Mouse (Mus musculus): ENCODE results near the gene Fto.

The Fto gene

DNA sequence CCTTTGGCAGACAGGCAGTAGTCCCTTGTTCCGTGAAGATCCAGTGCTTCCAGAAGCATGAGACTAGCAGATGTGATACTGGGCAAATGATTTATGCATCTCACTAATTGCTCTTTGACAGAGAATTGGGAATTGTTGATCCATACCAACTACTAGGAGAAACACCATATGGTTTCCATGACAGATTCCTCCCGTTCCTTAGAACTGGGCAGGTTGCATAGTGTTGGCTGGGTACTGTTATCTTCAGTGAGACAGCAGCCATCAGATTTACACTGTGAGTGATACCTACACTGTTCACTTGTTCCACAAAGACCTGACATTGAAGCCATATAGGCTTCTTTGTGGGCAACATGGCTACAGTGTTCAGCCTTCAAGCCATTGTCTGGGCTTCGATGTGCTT lies 191.0 kb downstream of the Fto start:
- DNase-seq = no peak

DNA sequence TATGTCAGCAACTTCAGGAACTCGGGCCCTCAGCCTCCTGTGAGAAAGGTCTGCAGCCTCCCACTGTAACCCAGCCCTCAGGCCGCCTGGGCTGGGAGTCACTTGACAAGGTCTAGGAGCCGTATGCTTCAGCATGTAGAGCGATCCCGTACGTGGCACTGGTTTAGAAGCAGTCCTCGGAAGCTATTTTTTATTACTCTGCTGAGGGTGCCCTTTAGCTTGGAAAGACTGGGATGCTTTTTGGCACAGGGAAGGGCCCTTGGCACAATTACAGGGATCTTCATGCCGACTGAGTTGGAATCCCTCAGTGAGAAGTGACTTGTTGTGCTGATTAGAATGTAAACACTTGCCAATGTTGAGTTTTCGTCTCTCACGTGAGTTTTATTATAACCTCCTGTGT lies 191.6 kb downstream of the Fto start:
- DNase-seq = no peak

DNA sequence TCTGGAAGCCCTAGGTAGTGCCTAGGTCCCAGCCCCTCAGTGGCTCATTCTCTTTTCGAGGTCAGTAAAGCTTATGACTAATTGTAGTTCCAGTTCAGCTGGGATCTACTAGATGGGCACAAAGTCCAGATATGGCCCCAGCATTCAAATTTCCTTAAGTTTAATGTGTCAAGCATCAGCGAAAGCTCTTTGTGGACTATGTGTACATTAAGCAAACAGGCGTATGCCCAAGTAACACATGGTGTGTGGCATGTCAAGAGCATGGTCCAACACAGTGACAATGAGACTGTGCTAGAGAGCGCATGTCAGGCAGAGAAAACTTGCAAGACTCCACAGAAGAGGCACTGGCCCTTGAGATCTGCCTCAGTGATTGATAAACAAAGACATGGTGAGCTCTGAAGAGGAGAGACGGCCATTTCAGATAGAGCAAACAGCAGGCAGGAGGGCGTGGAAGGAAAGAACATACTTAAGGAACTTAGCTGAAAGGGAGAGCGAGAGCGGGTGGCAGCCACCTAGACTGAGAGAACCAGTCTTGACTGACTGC lies 192.2 kb downstream of the Fto start:
- no peak for DNase-seq

GRCm38 (mm10) chr8:91505997-91506672 lies 192.8 kb downstream of the Fto start:
- DNase-seq = no peak

DNA sequence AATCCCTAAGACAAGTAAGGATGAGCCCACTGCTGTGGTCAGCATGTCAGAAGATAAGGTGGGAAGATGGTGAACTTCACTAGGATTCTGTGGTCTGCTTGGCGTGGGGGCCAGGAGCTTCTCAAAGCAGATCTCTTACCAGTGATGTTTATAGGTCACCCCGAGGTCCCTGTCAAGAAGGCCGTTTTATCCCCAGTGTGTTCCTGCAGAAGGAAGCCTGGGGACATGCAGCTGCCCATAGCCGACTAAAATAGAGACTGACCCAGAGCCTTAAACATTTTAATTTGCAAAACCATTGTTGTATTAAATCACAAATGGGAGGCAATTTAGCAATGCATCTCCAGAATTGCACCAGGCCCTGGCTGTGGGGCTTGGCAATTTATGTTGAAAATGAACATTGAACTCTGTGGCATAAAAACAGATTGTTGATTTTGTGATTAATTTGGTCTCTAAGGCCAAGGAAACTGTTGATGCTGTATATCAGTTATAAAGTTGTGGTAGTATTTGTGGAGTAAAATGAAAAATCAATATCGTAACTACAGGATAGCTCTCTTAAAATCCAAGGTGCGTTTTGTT lies 193.4 kb downstream of the Fto start:
- no peak for DNase-seq

DNA sequence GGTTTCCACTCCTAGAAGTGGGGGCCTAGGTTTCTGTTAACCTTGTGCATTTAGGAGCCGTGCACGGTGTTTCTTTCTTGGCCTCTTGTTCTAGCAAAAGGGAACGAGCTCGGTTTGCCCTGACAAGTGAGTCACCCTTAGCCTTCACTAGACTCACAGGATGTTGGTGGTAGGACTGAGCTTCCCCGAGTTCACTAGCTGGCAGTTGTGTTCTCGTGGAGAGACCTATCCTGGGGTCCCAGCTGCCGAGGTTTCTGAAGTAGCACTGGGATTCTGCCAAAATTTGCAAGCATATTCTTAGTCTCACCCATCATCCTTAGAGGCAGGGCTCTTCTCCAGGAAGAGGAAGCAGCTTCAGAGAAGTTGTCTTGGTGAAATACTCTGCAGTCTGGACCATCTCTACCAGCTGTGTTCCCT lies 194.4 kb downstream of the Fto start:
- DNase-seq = no peak

- DNase-seq = no peak
Measured at GRCm38 (mm10) chr8:91508284-91508683, 195.0 kb downstream of the Fto start.

DNA sequence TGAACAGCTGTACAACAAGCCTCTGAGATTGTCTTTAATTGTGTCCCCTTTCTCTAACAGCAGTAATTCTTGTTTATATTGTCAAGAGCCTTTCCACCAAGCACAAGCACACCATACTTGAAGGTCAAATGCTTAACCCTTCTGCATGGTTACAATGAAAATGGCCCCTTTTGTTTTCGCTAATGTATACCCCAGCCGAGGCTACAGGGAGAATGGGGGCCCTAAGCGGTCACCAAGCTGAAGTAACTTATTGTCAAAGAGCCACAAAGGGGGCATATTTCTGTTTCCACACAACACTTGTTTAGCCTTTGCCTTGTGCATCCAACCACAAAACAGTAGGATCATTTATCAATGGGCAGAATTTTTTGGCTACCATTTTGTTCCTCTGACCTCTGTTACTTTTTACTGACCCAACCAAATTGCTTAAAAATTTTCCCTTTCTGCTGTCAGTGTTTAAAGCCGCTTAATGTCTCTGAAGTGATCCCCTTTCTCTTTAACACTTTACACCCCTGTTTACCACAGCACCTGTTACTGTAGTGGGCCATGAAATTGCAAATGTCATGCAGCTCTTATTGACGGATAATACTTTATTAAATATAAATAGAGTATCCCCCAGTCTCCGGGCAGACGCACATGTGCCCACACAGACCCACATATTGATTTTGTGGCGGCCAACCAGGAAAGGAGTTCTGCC lies 196.0 kb downstream of the Fto start:
- DNase-seq = no peak

GRCm38 (mm10) chr8:91509900-91510260 lies 196.6 kb downstream of the Fto start:
- DNase-seq = no peak

- no peak for DNase-seq
Measured at GRCm38 (mm10) chr8:91510716-91511115, 197.4 kb downstream of the Fto start.

DNA sequence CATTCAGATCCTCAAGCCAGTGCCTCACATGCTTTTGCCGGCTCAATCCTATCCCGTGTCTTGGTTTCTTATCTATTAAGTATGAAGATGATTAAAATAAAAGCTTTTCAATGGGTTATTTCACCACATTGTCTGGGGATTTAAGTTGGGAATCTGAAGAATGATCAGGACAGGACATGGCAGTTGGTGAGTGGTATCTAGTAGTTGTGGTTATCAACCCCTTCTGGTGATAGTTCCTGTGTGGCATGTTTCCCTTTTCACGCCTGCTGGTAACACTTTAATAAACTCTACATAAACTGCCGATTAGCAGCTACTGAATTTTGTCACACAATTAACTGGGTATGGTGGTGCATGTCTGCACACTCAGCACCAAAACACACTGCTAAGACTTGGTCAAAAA lies 198.6 kb downstream of the Fto start:
- no peak for DNase-seq

GRCm38 (mm10) chr8:91514752-91515478 lies 201.6 kb downstream of the Fto start:
- DNase-seq = no peak

DNA sequence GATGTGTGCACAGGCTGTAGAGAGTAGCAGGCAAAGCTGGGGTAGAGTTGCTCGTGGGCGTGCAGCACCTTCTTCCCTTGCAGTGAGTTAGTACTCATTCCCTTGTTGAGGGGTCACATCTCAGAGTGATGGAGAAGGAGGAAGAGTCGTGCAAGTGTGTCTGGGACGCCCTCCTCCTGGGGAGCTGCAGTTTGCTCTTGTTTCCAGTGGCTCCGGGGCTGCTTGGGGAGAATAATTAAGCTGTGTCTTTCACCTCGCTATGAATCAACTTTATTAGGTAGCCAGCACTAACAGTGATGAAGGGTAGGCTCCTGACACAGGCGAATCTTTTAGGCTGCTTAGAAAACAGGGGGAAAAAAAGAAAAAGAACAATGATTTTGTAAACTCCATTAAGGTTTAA lies 203.1 kb downstream of the Fto start:
- no peak for DNase-seq

- no peak for DNase-seq
Measured at GRCm38 (mm10) chr8:91518085-91518484, 204.8 kb downstream of the Fto start.

- DNase-seq = no peak
Measured at GRCm38 (mm10) chr8:91522201-91522600, 208.9 kb downstream of the Fto start.

DNA sequence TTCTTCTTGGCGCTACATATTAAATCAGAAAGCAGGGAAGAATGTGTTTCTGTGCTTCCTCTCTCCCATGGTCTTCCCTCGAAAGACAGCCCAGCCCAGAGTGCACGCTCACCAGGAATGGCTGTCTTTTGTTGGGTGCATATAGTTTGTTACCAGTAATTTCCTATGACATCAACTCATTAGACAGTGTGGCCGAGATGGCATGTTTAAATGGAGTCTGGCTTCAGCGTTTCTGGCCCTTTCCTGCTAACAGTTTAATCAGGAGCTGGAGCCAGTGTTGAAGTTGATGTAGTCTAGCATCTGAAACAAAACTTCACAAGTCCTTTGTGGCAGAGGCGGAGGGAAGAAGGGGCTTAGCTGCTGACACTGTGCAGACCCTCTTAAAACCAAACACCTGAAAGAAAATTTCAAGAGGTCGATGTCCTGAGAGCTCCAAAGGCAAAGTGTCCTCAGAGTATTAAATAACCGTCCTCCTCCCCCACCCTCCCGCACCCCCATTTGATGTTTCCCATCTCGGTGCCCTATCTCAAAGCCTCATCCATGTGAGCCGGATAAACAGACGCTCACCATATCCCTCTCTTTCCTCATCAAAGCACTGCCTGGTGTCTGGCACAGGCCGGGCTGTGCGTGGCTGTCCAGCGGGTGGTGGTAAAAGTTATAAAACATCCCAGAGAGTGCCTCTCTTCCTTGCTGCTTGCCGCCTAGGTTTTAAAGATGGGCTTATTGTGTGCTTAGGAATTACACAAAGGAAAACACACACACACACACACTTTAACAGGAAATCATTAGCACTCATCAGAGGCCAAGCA lies 210.9 kb downstream of the Fto start:
- DNase-seq = no peak

DNA sequence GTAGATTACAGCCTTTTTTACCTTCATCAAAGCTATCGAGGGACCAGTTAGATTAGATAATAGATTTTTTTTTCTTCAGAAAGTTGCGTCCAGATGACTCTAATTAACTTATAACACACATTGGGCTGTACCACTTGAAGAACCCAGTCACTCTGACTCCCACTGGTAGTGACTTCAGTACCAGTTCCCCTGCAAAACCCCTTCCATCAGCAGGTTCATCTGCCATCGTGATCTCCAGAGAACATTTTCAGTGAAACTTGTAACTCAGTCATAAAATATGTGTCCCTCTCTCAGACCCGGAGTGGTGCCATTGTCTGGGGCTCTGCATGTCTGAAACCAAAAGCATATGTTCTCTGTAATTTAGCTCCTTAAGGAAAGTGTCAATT lies 211.5 kb downstream of the Fto start:
- DNase-seq = no peak

DNA sequence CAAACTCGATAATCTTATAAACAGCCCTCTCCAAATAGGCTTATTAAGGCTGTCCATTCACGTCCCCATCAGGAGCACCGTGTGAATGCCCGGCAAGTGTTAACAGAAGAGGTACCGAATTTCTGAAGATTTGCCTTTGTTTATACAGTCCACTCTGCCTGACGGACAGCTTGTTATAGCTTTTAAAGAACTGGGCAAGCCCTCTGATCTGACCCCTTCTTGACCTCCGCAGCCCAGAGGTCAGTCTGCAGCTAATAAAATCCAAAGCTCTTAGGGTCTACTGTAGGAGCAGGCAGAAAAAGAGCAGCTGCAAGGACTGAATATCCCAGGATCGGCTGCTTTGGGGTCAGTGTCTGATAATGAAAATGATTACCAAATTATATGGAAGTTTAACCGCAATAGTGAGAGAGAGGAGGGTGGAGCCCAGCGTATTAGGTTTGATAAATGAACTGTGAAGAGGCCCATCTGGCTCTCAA lies 212.1 kb downstream of the Fto start:
- DNase-seq = no peak

DNA sequence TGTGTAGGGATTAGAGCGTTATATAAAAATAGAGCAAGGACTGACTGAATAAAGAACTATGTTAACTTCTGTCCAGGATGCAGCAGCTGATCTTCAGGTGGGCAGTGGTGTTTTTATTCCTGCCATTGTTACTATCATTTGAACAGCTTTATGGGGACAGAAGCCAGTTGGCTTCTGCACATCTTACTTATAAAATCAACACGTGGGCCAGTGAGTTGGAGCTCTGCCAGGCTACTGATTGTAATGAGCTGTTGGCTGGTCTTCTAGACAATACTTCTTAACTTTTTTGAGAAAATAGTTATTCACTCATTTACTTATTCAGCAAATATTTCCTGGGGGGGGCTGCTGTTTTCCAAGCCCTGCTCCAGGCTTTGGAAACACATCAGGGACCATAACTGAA lies 215.6 kb downstream of the Fto start:
- no peak for DNase-seq

DNA sequence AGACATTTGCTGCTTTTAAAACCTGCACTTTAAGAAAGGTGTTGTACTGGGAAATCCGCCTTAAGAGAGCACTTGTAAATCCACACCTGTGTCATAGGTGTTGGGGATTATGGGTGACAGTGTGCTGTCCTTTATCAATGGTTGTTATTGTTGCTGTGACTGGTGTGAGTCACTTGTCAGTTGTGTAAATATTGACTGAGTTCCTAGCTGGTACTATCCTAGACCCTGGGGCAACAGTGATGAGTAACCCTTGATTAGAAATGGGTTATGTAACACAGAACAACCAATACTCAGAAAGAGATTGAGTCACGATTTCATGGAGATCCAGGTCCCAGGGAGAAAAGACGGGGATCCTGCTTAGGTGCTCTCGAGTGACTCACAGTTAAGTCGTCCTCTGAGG lies 216.4 kb downstream of the Fto start:
- DNase-seq = no peak

GRCm38 (mm10) chr8:91530656-91531055 lies 217.3 kb downstream of the Fto start:
- DNase-seq = no peak

GRCm38 (mm10) chr8:91531971-91532370 lies 218.6 kb downstream of the Fto start:
- no peak for DNase-seq
